Mouse (Mus musculus): ENCODE data around the gene Dnajc4.

- TF ChIP-seq CTCF (conservative IDR thresholded peaks at IDR 0.05; ENCODE audit: low read length), result no peak
- no peak for TF ChIP-seq NANOG (IDR thresholded peaks at IDR 0.05; ENCODE audit: borderline replicate concordance, low read length)
- no peak for TF ChIP-seq POU5F1 (IDR thresholded peaks at IDR 0.05; ENCODE audit: borderline replicate concordance, low read length)
Observed at GRCm38 (mm10) chr19:6983621-6984020, 8.8 kb downstream of the Dnajc4 start.
